Mouse (Mus musculus): ENCODE results near the gene Rspo4.

DNA sequence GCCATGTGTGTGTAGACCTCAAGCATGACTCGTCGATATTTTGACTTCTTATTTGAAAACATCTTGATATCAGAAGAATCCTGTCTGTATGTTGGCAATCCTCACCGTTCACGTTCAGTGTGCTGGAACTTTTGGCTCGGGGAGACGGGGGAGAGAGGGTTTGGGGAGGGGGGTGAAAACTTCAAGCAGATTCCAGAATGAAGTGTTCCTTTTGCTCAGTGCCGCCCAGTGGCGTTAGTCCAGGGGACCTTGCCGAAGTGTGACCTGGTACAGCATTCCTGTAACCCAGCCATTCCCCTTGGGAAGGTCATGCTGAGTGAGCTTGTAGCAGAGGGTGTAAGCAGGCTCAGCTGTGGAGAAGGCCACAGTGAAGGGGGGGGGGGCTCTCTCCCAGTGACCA, 76.4 kb downstream of the Rspo4 start:
- TF ChIP-seq CTCF (IDR thresholded peaks at IDR 0.05; ENCODE audit: low read depth, low read length) (no peak), TAL1 (conservative IDR thresholded peaks at IDR 0.05; ENCODE audit: low read depth, low read length) (no peak)

Measured in G1E (cell line).